Mouse (Mus musculus) limb, embryonic 11.5 days (tissue): Measurements from ENCODE around the gene Disp3. TPM values are rescaled to one million over a fixed set of nuclear protein-coding genes. Genes with fewer than 3 reads are reported as not detected.

ENCODE experiments used
- ATAC-seq: fragments of 200-750 bp; cut with Nextera tagmentation; 2 replicates; pipeline ENCODE4 v1.8.0; 2017; ENCODE audit warnings: low read depth; ENCODE audit not compliant: insufficient number of reproducible peaks, low FRiP score, low TSS enrichment
- DNase-seq: peaks from one replicate; pipeline ENCODE4 v3.0.0-alpha.2; 2015; ENCODE audit warnings: low spot score
- H3K27ac ChIP-seq: fragments of 300-500 bp; sonication (generic); replicated peaks from 2 replicates; pipeline ENCODE4 v1.5.1; 2014; ENCODE audit warnings: low read depth, mild to moderate bottlenecking, low read length
- H3K27me3 ChIP-seq: fragments of 300-500 bp; sonication (generic); 2 replicates; pipeline ENCODE4 v1.6.1; 2014; ENCODE audit warnings: mild to moderate bottlenecking, low read length, mixed read lengths; ENCODE audit not compliant: control insufficient read depth, insufficient read depth
- H3K36me3 ChIP-seq: fragments of 300-500 bp; sonication (generic); 2 replicates; pipeline ENCODE4 v1.6.1; 2014; ENCODE audit warnings: mild to moderate bottlenecking, low read length, moderate library complexity, mixed read lengths; ENCODE audit not compliant: control insufficient read depth, insufficient read depth
- H3K4me1 ChIP-seq: fragments of 300-500 bp; sonication (generic); 2 replicates; pipeline ENCODE4 v1.6.1; 2014; ENCODE audit warnings: low read length, mixed read lengths; ENCODE audit not compliant: control insufficient read depth, insufficient read depth
- H3K4me2 ChIP-seq: fragments of 300-500 bp; sonication (generic); 2 replicates; pipeline ENCODE4 v1.6.1; 2014; ENCODE audit warnings: low read depth, mild to moderate bottlenecking, moderate library complexity; ENCODE audit not compliant: severe bottlenecking
- H3K4me3 ChIP-seq: fragments of 300-500 bp; sonication (generic); 2 replicates; pipeline ENCODE4 v1.5.1; 2014; ENCODE audit warnings: low read depth, low read length
- H3K9ac ChIP-seq: fragments of 300-500 bp; sonication (generic); 2 replicates; pipeline ENCODE4 v1.6.1; 2014; ENCODE audit warnings: mild to moderate bottlenecking, low read length
- H3K9me3 ChIP-seq: fragments of 300-500 bp; sonication (generic); 2 replicates; pipeline ENCODE4 v1.6.1; 2016; ENCODE audit warnings: low read length; ENCODE audit not compliant: control insufficient read depth
- WGBS: fragments of 180-500 bp; shearing (Covaris S2); extraction: QIAGEN DNeasy Blood & Tissue Kit; methylation state at CpG from one replicate; pipeline ENCODE4 v1.1.7; 2014; 5-methylcytosine and 5-hydroxymethylcytosine counted together
- polyA plus RNA-seq: library from polyadenylated mRNA; unstranded; fragments of >200 nt; fragmentation: Nextera tagmentation; extraction: Ambion mirVana; gene quantifications from 2 replicates; pipeline ENCODE4 v1.2.1, GENCODE M21; 2014

The Disp3 gene
- polyA plus RNA-seq, 1 experiment from 2014 or later, result 0.40 TPM

DNA sequence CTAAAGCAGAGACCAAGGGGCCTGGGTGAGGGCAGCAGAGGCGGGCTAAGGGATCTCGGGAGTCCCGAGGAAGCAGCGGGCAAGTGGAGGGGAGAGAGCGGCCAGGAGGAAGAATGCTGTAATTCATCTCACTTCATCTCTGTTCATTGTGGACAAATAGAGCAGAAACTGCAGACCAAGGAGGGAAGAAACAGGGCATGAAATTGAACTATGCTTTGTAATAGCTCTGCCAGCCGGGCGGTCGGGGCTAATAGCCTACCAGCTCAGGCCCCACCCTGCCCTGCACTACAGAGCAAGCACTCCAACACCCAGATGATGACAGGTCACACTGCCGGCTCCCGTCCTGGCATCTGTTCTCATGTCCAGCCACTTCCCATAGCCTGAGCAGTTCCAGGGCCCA, 34.4 kb upstream of the Disp3 start:
- Histone ChIP-seq H3K4me1 (peaks cover 21% of the 10 kb centered on the region; the same call in 1 of the 2 replicates), H3K27me3 (no peaks in the 10 kb centered on the region), H3K4me2 (no peak overlapping the region), H3K9me3 (no peaks in the 10 kb centered on the region), H3K4me3 (no peak overlapping the region), H3K36me3 (no peaks in the 10 kb centered on the region), H3K9ac (no peak overlapping the region), H3K27ac (no peak overlapping the region)
- 27% methylated on average over 10 of the region's 10 CpGs for WGBS
- DNase-seq, result no peak
- no peak for ATAC-seq

- H3K27me3 ChIP-seq, result no peaks in the 10 kb centered on the region
- WGBS, result 89% methylated on average over 12 of the region's 12 CpGs
- no peaks in the 10 kb centered on the region for H3K9me3 ChIP-seq
- DNase-seq, result no peak
- no peaks in the 10 kb centered on the region for H3K36me3 ChIP-seq
- peaks cover 15% of the 10 kb centered on the region; the same call in 1 of the 2 replicates for H3K4me1 ChIP-seq
- no peak overlapping the region for H3K4me2 ChIP-seq
- no peak for ATAC-seq
- no peak overlapping the region for H3K9ac ChIP-seq
- H3K27ac ChIP-seq, result no peak overlapping the region
- H3K4me3 ChIP-seq, result no peak overlapping the region
These were observed 31.6 kb upstream of the Disp3 start for GRCm38 (mm10) chr4:148319366-148319765.

GRCm38 (mm10) chr4:148315377-148316175, 27.8 kb upstream of the Disp3 start:
- no peaks in the 10 kb centered on the region for H3K9me3 ChIP-seq
- no peaks in the 10 kb centered on the region for H3K4me1 ChIP-seq
- no peak overlapping the region for H3K27ac ChIP-seq
- no peak overlapping the region for H3K4me3 ChIP-seq
- no peak overlapping the region for H3K9ac ChIP-seq
- no peaks in the 10 kb centered on the region for H3K27me3 ChIP-seq
- ATAC-seq (no peak), DNase-seq (no peak)
- no peak overlapping the region for H3K4me2 ChIP-seq
- no peaks in the 10 kb centered on the region for H3K36me3 ChIP-seq
- 82% methylated on average over 16 of the region's 16 CpGs for WGBS

DNA sequence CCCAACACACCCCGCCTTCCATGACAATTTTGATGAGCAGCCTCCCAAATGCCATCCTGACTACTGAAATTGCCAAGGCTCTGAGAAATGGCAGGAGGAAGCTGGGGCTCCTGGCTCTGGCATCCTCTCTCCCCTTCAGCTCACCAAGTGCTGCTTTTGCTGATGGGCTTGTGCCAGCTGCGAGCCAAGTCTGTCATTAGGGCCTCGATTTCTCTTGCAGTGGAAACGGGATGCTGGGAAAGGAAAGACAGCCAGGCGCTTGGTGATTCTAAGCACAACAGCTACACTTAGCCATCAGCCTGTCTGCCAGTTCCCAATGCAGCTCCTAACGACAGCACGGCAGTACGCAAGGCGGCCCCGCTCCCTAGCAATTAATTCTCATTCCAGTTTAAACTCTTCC, 26.6 kb upstream of the Disp3 start:
- ATAC-seq (no peak), DNase-seq (no peak)
- Histone ChIP-seq H3K9me3 (no peaks in the 10 kb centered on the region), H3K9ac (no peak overlapping the region), H3K4me2 (no peak overlapping the region), H3K27me3 (no peaks in the 10 kb centered on the region), H3K36me3 (no peaks in the 10 kb centered on the region), H3K4me3 (no peak overlapping the region), H3K27ac (no peak overlapping the region), H3K4me1 (no peaks in the 10 kb centered on the region)
- 62% methylated on average over 10 of the region's 10 CpGs for WGBS

GRCm38 (mm10) chr4:148313601-148314000, 25.8 kb upstream of the Disp3 start:
- no peak for ATAC-seq
- Histone ChIP-seq H3K27ac (no peak overlapping the region), H3K9me3 (no peaks in the 10 kb centered on the region), H3K4me3 (no peak overlapping the region), H3K36me3 (no peaks in the 10 kb centered on the region), H3K4me2 (no peak overlapping the region), H3K9ac (no peak overlapping the region), H3K4me1 (no peaks in the 10 kb centered on the region), H3K27me3 (no peaks in the 10 kb centered on the region)
- 37% methylated on average over 8 of the region's 8 CpGs for WGBS
- DNase-seq, result no peak

GRCm38 (mm10) chr4:148312296-148313116, 24.7 kb upstream of the Disp3 start:
- no peak overlapping the region for H3K4me3 ChIP-seq
- H3K9me3 ChIP-seq, result no peaks in the 10 kb centered on the region
- 60% methylated on average over 16 of the region's 16 CpGs for WGBS
- no peaks in the 10 kb centered on the region for H3K36me3 ChIP-seq
- no peak for DNase-seq
- no peaks in the 10 kb centered on the region for H3K27me3 ChIP-seq
- no peak overlapping the region for H3K9ac ChIP-seq
- no peak for ATAC-seq
- H3K27ac ChIP-seq, result no peak overlapping the region
- H3K4me1 ChIP-seq, result no peaks in the 10 kb centered on the region
- H3K4me2 ChIP-seq, result no peak overlapping the region

DNA sequence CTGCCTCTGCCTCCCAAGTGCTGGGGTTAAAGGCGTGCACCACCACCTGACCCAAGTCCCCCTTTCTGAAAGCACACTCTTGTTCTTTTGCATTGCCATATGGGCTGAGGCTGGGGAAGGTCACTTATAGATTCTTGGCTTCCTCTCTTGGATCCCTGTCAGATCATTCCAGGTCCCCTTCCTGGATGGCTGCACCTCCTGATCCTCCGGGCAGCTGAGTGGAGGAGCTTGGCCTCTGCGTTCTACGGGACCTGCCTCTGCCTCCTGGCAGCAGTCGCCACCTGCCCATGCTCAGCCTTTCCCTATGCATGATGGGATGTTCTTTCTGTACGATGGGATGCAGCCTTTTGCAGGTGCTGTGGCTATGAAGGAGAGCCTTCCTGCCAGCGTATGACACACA, 23.1 kb upstream of the Disp3 start:
- no peak overlapping the region for H3K27ac ChIP-seq
- no peak overlapping the region for H3K4me3 ChIP-seq
- H3K4me2 ChIP-seq, result no peak overlapping the region
- no peaks in the 10 kb centered on the region for H3K36me3 ChIP-seq
- no peaks in the 10 kb centered on the region for H3K9me3 ChIP-seq
- ATAC-seq (no peak), DNase-seq (no peak)
- no peak overlapping the region for H3K9ac ChIP-seq
- WGBS, result 86% methylated on average over 7 of the region's 7 CpGs
- H3K27me3 ChIP-seq, result no peaks in the 10 kb centered on the region
- H3K4me1 ChIP-seq, result peaks cover 10% of the 10 kb centered on the region

GRCm38 (mm10) chr4:148310126-148310525, 22.4 kb upstream of the Disp3 start:
- no peak for DNase-seq
- Histone ChIP-seq H3K9me3 (no peaks in the 10 kb centered on the region), H3K27me3 (no peaks in the 10 kb centered on the region), H3K36me3 (no peaks in the 10 kb centered on the region), H3K4me1 (peaks cover 14% of the 10 kb centered on the region), H3K9ac (no peak overlapping the region), H3K4me3 (no peak overlapping the region), H3K4me2 (no peak overlapping the region), H3K27ac (no peak overlapping the region)
- WGBS, result 73% methylated on average over 4 of the region's 4 CpGs
- ATAC-seq, result no peak
